Mouse (Mus musculus): ENCODE results near the gene L3hypdh. TPM values are rescaled to one million over a fixed set of nuclear protein-coding genes. Genes with fewer than 3 reads are reported as not detected.
"Not testable (repeated sequence)": the region's sequence is repeated elsewhere in the genome, so short reads cannot be mapped to it uniquely, and the experiment has no call there.

L3hypdh gene
- total RNA-seq, 2 experiments from 2014 or later: 2.6 to 3.1 TPM

- no peak for DNase-seq (ENCODE audit: low spot score in 2 of 2)
Measured at GRCm38 (mm10) chr12:72057780-72058179, 27.5 kb downstream of the L3hypdh start.

- no peak for DNase-seq (ENCODE audit: low spot score in 2 of 2)
Measured at GRCm38 (mm10) chr12:72053851-72054250, 31.4 kb downstream of the L3hypdh start.

GRCm38 (mm10) chr12:72053303-72053702, 31.9 kb downstream of the L3hypdh start:
- DNase-seq (ENCODE audit: low spot score in 2 of 2): no peak

- DNase-seq (ENCODE audit: low spot score in 2 of 2): no peak
Measured at GRCm38 (mm10) chr12:72052571-72052970, 32.7 kb downstream of the L3hypdh start.

GRCm38 (mm10) chr12:72050821-72051220, 34.4 kb downstream of the L3hypdh start:
- no peak for DNase-seq (ENCODE audit: low spot score in 2 of 2)

GRCm38 (mm10) chr12:72050156-72050555, 35.1 kb downstream of the L3hypdh start:
- DNase-seq (ENCODE audit: low spot score in 2 of 2): not testable (repeated sequence)

- no peak for DNase-seq (ENCODE audit: low spot score in 2 of 2)
Measured at GRCm38 (mm10) chr12:72047513-72047912, 37.7 kb downstream of the L3hypdh start.

- no peak for DNase-seq (ENCODE audit: low spot score in 2 of 2)
Measured at GRCm38 (mm10) chr12:72041238-72041637, 44.0 kb downstream of the L3hypdh start.

GRCm38 (mm10) chr12:72039501-72039900, 45.7 kb downstream of the L3hypdh start:
- DNase-seq (ENCODE audit: low spot score in 2 of 2): no peak

GRCm38 (mm10) chr12:72038866-72039265, 46.4 kb downstream of the L3hypdh start:
- no peak for DNase-seq (ENCODE audit: low spot score in 2 of 2)

- DNase-seq (ENCODE audit: low spot score in 2 of 2): no peak
Measured at GRCm38 (mm10) chr12:72037049-72037448, 48.2 kb downstream of the L3hypdh start.

- no peak for DNase-seq (ENCODE audit: low spot score in 2 of 2)
Measured at GRCm38 (mm10) chr12:72036097-72036661, 49.1 kb downstream of the L3hypdh start.

- no peak for DNase-seq (ENCODE audit: low spot score in 2 of 2)
Measured at GRCm38 (mm10) chr12:72031794-72032193, 53.4 kb downstream of the L3hypdh start.

GRCm38 (mm10) chr12:72031171-72031570, 54.1 kb downstream of the L3hypdh start:
- no peak for DNase-seq (ENCODE audit: low spot score in 2 of 2)

GRCm38 (mm10) chr12:72025275-72025795, 59.9 kb downstream of the L3hypdh start:
- no peak for DNase-seq (ENCODE audit: low spot score in 2 of 2)

- no peak for DNase-seq (ENCODE audit: low spot score in 2 of 2)
Measured at GRCm38 (mm10) chr12:72023572-72023971, 61.7 kb downstream of the L3hypdh start.

Small RNA genes lying within 50 kb of the gene (microRNA-seq; reads per million reads assigned to microRNA genes)
- gene Gm24466: 0 reads per million in 2 experiments

Other genes with a start within 250 kb of the L3hypdh start
- gene Gpr135, start 14.3 kb downstream of the L3hypdh start, total RNA-seq (2021): 10 to 100 TPM; 13.8 to 14.8 TPM
- gene Jkamp, start 150 bp upstream of the L3hypdh start, total RNA-seq (2021): 10 to 100 TPM; 51.7 to 53.9 TPM
- gene Ccdc175, start 99.6 kb upstream of the L3hypdh start, total RNA-seq (2021): not detected

Data from left cerebral cortex, adult 18-20 months (tissue).